Mouse (Mus musculus): ENCODE measurements around the gene Gaa.
"Not testable (repeated sequence)": the region's sequence is repeated elsewhere in the genome, so short reads cannot be mapped to it uniquely, and the experiment has no call there.

- TF ChIP-seq POLR2A (IDR thresholded peaks at IDR 0.05; ENCODE audit: control insufficient read depth, low read depth, low read length); CTCF (IDR thresholded peaks at IDR 0.05; ENCODE audit: control insufficient read depth, insufficient read depth, insufficient replicate concordance, low read depth, low read length): not testable (repeated sequence)
Observed at GRCm38 (mm10) chr11:119256557-119256956, 11.1 kb upstream of the Gaa start.
